Mouse (Mus musculus) frontal cortex, postnatal 25 days (tissue): ENCODE results near the gene Adam17.

ENCODE experiments used
- DNase-seq, 2 experiments: peaks; one replicate each; pipeline ENCODE4 v3.0.0; 2022; ENCODE audit warnings: low spot score in 2 of 2

The Adam17 gene

DNA sequence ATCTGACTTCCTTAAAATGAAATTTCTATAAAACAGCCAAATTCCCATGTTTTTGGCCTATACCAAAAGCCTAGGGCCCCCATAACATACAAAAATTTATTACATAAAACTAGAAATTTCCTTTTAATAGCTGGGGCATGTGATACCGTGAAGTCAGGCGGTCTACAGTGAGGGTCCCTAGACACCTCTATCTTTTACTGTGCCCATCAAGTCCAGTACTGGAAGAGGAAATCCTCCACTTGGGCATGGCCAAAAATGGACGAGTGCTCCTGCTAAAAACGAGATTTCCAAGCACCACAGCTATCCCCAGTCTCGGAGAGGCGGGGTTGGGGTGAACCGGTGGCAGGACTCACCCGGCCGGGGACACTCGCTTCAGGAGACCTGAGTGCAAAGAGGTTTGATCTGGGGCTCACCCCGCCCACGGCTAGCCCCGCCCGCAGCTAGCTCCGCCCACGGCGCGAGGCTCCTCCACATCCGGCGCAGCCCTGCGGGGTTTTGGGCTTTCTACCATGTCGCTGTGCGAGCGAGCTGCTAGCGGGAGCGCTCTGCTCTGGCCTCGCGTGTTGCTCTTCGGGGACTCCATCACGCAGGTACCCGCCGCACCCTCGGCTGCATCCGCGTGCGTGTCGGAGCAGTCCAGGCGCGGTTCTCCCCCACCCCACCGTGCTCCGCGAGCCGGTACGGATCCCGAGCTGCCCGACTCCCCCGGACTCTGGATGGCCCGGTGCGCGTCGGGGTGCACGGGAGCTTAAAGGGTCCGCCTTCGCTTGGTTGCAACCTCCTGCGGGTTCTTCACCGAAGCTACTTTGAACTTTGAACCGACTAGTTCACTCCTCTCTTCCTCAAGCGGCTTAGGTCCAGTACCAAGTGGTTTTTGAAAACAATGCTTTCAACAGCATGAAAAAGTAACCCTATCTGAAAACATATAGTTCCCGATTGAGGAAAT lies 57.2 kb downstream of the Adam17 start, which contains the start of gene Iah1:
TSS of gene Iah1 (plus strand) at position 467 of the 946 bp plus-strand sequence.
- DNase-seq, result peak; percentile 62 to 66

DNA sequence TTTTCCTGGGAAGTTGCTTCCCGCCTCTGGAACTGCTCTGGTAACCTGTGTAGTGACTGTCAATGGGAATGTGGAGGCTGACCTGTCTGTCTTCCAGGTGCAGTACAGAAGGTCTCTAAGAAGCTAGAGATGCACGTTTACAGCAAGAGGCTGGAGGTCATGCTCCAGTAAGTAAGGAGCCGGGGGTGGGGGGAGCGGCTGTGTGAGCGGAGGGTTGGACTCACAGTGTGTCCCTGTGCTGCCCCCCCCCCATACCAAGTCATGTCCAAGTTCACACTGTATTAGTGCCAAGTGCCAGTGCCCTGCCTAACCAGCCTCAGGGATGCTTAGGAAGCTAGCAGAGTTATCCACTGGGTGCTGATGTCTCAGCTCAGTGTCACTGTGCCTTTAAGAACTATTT lies 61.2 kb downstream of the Adam17 start:
- no peak for DNase-seq

DNA sequence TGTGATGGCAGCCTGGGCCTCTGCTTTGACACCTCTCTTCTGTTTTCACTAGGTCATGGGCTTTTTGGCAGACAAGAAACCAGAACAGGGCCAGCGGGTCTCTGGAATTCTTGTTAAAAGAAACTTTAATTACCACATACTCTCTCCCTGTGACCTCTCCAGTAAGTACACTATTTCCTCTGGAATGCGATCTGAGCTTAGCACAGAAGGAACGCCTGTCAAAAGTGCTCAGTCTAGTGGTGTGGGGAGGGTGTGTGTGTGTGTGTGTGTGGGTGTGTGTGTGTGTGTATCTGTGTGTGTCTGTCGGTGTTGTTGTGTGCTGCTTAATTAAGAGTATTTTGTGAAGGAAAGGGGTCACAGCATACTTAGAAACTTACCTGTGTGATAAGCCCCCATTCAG lies 66.7 kb downstream of the Adam17 start:
- no peak for DNase-seq

DNA sequence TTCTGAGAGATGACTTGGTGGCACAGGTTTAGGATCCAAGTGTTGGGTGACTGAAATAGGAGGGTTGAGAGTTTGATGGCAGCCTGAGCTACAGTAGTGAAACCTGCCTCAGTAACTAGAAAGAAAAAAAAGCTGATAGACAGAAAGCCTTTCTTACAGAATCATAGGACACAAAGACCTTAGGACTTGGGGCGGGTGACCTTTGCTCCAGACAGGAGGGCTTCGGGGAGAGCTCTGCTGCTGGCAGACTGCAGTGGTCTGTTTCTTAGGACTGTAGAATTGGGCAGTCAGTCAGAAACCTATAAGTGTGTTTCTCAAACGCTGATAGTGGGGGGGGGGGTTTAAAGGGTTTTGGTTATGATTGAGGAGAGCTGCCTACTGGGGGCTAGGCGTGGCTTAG lies 67.7 kb downstream of the Adam17 start:
- DNase-seq, result no peak

DNA sequence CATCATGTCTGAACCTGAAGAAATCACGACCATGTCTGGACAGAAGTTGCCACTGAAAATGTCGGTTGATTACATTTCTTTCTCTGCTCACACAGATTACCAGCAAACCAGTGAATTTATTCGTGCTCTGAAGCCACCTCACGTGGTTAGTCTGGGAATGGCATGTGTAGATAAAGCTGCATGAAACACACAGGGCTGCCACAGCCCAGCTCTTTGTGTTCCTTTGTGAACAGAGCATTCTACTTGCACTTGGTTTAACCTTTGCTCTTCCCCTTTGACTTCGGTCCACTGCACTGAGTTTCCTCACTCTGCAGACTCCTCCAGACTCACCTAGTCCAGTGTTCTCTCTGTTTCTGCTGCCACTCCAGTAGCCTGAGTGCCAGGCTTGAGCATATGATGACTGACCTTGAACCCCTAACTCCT lies 71.1 kb downstream of the Adam17 start:
- DNase-seq, result no peak

DNA sequence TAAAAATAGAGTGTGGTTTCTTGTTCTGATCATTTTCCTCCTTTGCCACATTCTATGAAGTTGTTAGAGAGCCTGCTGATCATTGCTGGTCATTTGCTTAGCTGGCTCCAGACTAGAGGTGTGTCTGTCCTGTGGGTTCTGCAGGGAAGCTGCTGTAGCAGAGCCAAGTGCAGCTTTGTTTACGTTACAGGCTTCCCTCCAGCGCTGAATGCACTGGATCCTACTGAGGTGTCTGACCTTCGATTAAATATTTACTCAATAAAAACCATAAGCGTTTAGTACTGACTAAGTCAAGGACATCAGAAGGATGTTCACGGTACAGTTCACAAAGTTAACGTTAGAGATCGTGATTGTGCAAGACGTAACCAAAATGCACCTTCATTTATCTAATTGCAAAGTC lies 71.5 kb downstream of the Adam17 start:
- no peak for DNase-seq

DNA sequence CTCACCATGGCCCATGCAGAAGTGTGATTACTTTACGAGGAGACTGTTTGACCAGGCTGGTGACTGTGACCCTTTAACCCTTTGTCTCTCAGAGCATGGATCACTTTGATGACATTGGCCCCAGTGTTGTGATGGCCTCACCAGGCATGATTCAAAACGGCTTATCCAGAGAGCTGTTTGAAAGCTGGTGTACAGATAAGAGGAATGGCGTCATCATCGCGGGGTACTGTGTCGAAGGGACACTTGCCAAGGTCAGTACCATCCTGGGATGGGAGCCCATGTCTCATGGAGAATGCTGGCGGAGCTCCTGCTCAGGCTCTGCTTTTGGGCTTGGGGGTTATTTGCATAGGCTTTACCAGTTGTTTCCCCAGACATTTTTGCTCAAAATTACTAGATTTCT lies 72.1 kb downstream of the Adam17 start:
- no peak for DNase-seq

DNA sequence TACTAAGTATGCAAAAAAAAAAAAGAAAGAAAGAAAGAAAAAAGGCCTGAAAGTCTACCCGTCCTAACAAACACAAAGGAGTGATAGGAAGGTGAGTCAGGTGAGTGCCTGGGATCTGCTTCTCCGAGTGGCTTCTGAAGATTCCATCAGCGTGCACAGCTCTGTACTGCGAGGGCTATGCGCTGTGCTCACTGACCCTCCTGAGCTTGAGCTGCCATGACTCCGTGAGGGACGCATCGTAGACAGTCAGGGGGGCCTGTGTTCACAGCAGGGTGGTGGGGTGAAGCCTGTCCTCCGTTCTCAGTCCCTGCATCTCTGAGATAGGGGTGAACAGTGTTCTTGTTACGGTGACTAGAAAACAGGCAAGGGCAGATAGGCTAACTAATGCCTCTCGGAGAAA lies 74.6 kb downstream of the Adam17 start:
- no peak for DNase-seq

GRCm38 (mm10) chr12:21289651-21290050 lies 83.8 kb downstream of the Adam17 start:
- no peak for DNase-seq

GRCm38 (mm10) chr12:21288716-21289395 lies 84.6 kb downstream of the Adam17 start:
- DNase-seq, result no peak

- no peak for DNase-seq
Observed at GRCm38 (mm10) chr12:21286712-21287650, 86.5 kb downstream of the Adam17 start.

DNA sequence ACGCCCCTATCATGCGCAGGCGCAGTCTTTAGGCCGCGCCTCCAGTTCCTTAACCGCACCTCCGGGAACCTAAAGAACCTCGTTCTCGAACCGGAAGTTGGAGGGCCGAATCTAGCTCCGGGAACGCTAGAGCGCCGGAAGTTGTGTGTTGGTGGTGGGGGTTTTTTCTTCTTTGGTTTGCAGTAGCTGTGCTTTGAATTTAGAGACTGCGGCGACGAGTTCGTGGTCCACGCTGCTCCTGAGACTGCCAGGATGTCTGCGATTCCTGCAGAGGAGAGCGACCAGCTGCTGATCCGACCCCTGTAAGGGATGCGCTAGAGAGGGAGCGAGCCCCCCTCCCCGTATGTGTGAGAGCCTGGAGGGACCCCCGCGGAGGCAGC lies 87.2 kb downstream of the Adam17 start, which contains the start of gene Itgb1bp1:
TSS of gene Itgb1bp1 (minus strand) at position 42 of the 380 bp plus-strand sequence.
- DNase-seq, result peak; percentile 96 to 99

DNA sequence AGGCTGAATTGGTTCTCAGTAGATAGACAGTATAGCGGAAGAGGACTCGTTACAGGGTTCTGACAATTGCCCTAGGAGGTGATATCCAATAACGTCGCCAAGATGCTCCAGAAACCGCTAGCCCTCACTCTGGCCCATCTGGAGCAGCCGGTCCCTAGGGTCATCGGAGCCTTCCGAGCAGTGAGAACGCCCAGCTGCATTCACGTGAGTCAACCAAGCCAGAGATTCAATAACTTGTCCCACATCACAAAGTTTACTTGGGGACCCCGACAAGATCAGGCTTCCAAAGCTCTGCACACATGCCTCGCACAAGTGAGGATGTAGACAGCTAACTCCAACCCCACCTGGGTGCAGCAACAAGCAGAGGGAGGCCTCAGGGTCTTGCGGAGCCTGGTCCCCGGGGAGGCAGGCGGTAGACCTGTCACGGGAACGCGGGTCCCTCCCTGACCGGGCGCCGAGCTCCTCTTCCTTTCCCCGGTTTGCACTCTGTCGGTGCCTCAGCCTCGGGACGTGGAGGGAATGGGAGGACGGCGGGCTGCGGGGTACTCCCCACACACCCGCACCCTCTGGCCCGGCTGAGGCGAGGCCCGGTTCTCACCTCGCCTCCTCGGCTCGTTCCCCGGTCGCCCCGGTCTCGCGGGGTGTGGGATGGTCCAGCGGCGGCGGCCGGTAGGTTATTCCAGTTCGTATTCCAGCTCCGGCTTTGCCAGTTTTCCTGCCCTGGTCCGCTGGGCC lies 87.8 kb downstream of the Adam17 start:
- DNase-seq, result peak in 1 of 2 experiments; percentile 19

DNA sequence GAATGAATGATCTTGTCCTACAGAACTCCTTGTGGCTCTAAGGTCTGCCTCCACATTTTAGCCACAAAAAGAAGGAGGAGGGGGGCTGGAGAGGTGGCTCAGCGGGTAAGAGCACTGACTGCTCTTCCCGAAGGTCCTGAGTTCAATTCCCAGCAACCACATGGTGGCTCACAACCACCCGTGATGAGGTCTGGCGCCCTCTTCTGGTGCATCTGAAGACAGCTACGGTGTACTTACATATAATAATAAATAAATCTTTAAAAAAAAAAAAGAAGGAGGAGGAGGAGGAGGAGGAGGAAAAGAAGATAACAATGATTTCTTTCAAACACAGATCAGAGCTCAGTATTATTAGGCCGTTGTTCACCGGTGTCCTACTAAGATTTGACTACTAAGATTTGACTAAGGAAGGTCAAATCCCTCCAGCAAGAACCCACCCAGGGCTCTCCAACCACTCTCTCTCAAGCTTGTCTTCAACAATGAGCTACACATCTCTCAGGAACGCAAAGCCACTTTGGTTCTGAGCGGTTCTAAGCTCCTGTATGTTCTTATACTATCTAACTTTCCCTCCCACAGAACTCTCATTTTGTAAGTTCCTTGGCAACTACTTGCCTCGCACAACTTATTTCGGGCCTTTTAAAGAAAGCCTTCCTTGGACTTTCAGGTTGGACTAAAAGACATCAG lies 88.5 kb downstream of the Adam17 start, which contains the start of gene Cpsf3:
TSS of gene Cpsf3 (plus strand) at position 631 of the 681 bp plus-strand sequence.
- no peak for DNase-seq

DNA sequence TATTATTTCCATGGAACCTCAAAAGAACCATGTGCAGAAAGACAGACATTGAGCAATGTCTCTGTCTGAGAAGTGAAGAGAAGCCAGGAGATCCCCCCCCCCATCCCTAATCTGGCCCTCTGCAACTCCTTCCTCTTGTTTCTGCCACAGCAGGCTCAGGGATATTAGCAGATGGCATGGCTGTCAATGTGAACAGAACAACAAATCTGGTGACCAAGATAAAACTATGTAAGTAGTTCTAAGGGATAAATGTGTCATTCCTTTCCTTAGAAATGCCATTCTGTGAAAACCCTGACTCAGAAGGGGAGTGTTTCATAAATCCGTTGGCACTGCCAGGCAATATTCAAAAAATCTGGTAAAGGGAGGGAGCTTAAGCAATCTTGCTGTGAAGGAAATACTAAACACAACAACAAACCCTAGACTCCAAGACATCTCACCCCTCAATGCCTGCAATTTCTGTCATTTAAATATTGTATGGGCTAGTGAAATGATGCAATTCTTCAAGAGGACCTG lies 96.0 kb downstream of the Adam17 start:
- DNase-seq, result no peak

- DNase-seq, result no peak
Observed at GRCm38 (mm10) chr12:21274446-21274845, 99.0 kb downstream of the Adam17 start.
